Mouse (Mus musculus): ENCODE measurements around the gene Cdhr5.

GRCm38 (mm10) chr7:141229702-141230101, 46.9 kb downstream of the Cdhr5 start:
- TF ChIP-seq EP300 (IDR thresholded peaks at IDR 0.05) (no peak), CTCF (IDR thresholded peaks at IDR 0.05) (no peak)
